Mouse (Mus musculus) cerebellum, adult 2 months (tissue): ENCODE results near the gene Col4a4. TPM values are rescaled to one million over a fixed set of nuclear protein-coding genes. Genes with fewer than 3 reads are reported as not detected.

Experiments used
- DNase-seq, 2 experiments: peaks; one replicate each; pipeline ENCODE4 v3.0.0; 2021
- H3K27ac ChIP-seq: fragments of 200-500 bp; 2 replicates; pipeline ENCODE4 v1.5.1; 2012; ENCODE audit warnings: low read length, control low read depth, inconsistent platforms; ENCODE audit not compliant: insufficient read depth
- H3K27me3 ChIP-seq: fragments of 200-500 bp; 2 replicates; pipeline ENCODE4 v1.6.1; 2012; ENCODE audit warnings: inconsistent platforms, mild to moderate bottlenecking, low read length, moderate library complexity; ENCODE audit not compliant: control insufficient read depth, insufficient read depth
- H3K4me1 ChIP-seq: fragments of 200-500 bp; 2 replicates; pipeline ENCODE4 v1.6.1; 2011; ENCODE audit warnings: low read length; ENCODE audit not compliant: control insufficient read depth, insufficient read depth
- H3K4me3 ChIP-seq: fragments of 200-500 bp; replicated peaks from 2 replicates; pipeline ENCODE3; 2011; ENCODE audit warnings: mild to moderate bottlenecking, low read depth, low read length, control low read depth; ENCODE audit not compliant: insufficient read depth
- CTCF ChIP-seq: fragments of 200-500 bp; IDR thresholded peaks from 2 replicates; pipeline ENCODE4 v1.5.1; 2011; ENCODE audit warnings: low read depth, mild to moderate bottlenecking, control low read depth, low read length, moderate library complexity, borderline replicate concordance; ENCODE audit not compliant: insufficient read depth
- POLR2A ChIP-seq: fragments of 200-500 bp; IDR thresholded peaks from 2 replicates; pipeline ENCODE4 v1.6.1; 2011; ENCODE audit warnings: low read length, control low read depth, borderline replicate concordance; ENCODE audit not compliant: insufficient read depth
- WGBS: fragments of 180-500 bp; shearing (Covaris S2); methylation state at CpG from one replicate; pipeline ENCODE4 v1.1.7; 2018; 5-methylcytosine and 5-hydroxymethylcytosine counted together
- polyA plus RNA-seq: library from polyadenylated mRNA; depleted of rRNA; stranded (reverse); fragments of >200 nt; gene quantifications from 2 replicates; pipeline ENCODE4 v1.2.3, GENCODE M21; 2012

Gene Col4a4
- polyA plus RNA-seq, 1 experiment = 0.39 TPM

DNA sequence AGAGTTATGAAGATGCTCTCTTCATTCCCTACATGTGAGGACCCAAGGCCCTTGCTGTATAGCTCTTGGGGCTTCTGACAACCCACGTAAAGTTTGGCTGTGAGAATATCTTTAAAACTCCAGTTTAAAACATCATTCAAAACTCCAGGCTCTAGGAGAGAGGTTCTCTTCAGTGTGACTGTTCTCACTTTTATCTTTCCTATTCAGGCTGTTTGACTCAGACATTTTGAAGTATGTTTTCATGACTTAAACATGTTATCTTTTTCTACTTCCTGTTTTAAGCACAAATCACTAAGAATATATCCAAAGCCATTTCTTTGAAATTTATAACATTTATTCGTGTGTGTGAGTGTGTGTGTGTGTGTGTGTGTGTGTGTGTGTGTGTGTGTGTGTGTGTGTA lies 38.8 kb upstream of the Col4a4 start:
- H3K27ac ChIP-seq = no peak overlapping the region
- 75% methylated on average over 2 of the region's 2 CpGs for WGBS
- no peak for DNase-seq
- TF ChIP-seq CTCF (no peak), POLR2A (no peak)
- H3K27me3 ChIP-seq = no peaks in the 10 kb centered on the region
- H3K4me1 ChIP-seq = no peaks in the 10 kb centered on the region
- no peak overlapping the region for H3K4me3 ChIP-seq

DNA sequence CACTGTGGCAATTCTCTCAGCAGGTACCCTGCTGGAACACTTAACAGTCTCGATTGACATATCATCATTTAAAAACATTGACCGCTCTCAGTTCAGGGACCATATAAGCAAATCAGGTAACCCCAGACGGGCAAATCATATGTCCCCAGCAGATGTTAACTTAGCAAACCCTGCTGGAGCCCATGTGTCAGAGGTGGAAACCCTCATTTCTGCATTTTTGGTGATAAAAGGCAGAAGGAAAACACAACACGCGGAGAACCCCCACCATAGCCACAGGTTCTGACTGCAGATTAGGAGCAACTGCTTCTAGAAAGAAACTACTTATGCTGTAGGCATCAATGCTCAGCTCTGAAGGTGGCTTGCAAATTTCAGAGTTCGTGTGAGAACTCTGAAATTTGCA lies 38.3 kb upstream of the Col4a4 start:
- 77% methylated on average over 6 of the region's 6 CpGs for WGBS
- H3K4me1 ChIP-seq = no peaks in the 10 kb centered on the region
- no peak for TF ChIP-seq CTCF
- TF ChIP-seq POLR2A = no peak

DNA sequence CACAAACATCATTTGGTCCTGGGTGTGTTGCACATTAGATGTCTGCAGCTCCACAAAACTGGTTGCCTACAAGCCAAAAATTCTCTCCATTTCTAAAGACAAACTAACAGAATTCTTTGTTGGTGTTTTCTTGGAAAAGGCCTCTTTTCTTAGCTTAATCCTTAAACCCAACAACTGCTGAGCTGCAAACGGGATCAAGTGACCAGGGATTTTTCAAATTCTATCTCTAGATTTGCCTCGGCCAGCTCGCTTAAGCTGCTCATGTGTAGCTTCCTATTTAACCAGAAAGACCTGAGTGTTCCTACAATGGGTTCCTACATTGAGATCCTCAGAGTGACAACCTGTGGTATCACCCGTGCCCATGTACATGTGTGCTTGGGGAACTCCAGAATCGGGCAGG lies 33.3 kb upstream of the Col4a4 start:
- Histone ChIP-seq H3K27ac (no peak overlapping the region), H3K4me1 (no peaks in the 10 kb centered on the region), H3K4me3 (no peak overlapping the region), H3K27me3 (no peaks in the 10 kb centered on the region)
- WGBS = 93% methylated on average over 5 of the region's 5 CpGs
- TF ChIP-seq POLR2A (no peak), CTCF (no peak)
- no peak for DNase-seq

More for the DNA sequence above, 38.3 kb upstream of the Col4a4 start:
- Histone ChIP-seq H3K4me3 (no peak overlapping the region), H3K27me3 (no peaks in the 10 kb centered on the region), H3K27ac (no peak overlapping the region)
- no peak for DNase-seq

DNA sequence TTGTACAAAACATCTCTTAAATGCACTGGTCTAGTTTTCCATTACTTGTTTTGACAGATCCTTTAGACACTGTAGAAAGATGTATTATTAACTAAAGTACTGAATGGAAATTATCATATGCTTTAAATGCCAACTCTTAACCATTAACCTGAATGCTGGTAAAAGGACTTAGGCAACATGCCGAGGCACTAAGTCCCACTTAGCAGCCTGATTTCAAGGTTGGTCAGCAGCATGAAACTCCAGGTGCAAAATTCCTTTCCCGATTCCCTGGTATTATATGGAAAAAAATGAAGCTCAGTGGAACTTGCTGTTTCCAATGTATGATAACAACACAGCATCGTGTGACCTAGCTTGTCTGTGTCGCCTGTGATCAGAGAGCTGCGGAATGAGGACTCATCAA lies 31.9 kb upstream of the Col4a4 start:
- no peak for TF ChIP-seq CTCF
- TF ChIP-seq POLR2A = no peak
- H3K27me3 ChIP-seq = no peaks in the 10 kb centered on the region
- no peak overlapping the region for H3K27ac ChIP-seq
- 89% methylated on average over 5 of the region's 5 CpGs for WGBS
- no peak overlapping the region for H3K4me3 ChIP-seq
- no peaks in the 10 kb centered on the region for H3K4me1 ChIP-seq
- no peak for DNase-seq

DNA sequence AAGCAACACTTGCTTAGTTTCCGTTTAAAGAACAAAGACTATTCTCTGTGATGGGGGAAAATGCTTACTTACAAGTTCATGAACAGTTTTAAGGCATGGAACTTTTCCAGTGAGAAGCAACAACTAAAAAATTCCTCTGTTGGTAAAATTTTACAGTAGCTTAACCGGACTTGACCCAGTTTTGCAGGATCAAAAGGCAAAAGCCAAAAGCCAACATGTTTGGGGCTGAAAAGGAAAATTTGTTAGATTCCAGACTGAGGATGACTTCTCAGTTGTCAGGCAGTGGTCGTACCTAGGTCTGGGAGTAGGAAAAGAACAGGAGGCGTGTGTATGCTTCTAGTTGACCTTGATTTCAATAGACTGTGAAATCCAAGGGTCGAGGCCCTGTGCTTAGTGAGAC lies 31.4 kb upstream of the Col4a4 start:
- Histone ChIP-seq H3K27ac (no peak overlapping the region), H3K27me3 (no peaks in the 10 kb centered on the region), H3K4me3 (no peak overlapping the region), H3K4me1 (no peaks in the 10 kb centered on the region)
- TF ChIP-seq POLR2A (no peak), CTCF (no peak)
- 77% methylated on average over 5 of the region's 5 CpGs for WGBS
- no peak for DNase-seq

DNA sequence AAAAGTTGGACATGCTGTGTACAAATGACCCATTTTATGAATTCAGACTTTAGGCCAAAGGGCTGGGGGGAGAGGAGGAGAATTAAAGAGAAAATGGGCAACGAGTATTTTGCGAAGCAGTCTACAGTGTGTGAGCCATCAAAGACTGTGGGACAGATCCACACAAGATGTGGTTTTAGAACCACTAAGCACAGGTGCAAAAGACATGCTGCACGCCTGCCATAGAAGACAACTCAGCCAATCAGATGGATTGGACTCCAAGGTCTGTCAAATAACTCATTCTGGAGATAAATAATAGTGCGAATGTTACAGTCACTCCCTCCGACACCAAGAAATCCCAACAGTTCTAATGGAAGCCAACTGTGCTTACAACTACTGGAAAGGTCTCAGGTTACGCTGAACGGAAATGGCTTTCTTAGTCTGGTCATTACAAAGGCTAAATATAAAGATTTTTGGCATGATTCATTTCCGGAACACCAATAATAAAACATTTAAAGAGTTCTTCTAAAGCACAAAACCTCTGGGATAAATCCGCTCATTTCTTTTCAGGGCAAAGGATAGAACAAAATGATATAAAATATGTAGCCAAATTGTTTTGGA lies 25.5 kb upstream of the Col4a4 start:
- DNase-seq = no peak
- Histone ChIP-seq H3K27ac (no peak overlapping the region), H3K4me3 (no peak overlapping the region), H3K27me3 (no peaks in the 10 kb centered on the region), H3K4me1 (no peaks in the 10 kb centered on the region)
- WGBS = 94% methylated on average over 9 of the region's 9 CpGs
- no peak for TF ChIP-seq POLR2A
- no peak for TF ChIP-seq CTCF

DNA sequence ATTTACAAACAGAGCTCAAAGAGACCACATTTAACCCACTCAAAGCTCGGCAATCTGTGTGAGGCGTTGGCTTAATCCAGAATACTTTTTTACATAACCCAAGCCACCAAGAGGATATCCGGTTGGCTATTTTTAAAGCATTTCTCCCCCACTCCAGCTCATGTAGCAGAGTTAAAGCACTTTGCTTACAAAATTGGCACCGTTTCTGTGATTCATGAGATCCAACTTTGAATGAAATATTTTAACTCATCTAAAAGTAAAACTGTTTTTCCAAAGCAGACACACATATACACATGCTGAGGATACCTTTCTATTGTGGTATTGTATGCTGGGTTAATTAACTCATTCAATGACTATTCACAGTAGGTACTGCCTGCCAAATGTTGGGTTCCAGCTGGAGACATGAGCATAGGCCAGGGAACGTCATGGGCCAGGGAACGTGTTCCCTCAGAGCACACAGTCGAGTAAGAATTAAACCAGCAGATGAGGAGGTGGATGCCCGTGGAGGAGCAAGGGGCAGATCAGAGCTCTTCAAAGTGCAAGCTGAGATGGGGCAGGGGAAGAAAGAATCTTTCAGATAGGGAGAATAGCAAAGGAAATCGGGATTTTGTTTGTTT lies 22.1 kb upstream of the Col4a4 start:
- WGBS = 28% methylated on average over 9 of the region's 9 CpGs
- DNase-seq = no peak
- no peak for TF ChIP-seq POLR2A
- no peak for TF ChIP-seq CTCF
- Histone ChIP-seq H3K27ac (no peak overlapping the region), H3K4me1 (no peaks in the 10 kb centered on the region), H3K4me3 (no peak overlapping the region), H3K27me3 (no peaks in the 10 kb centered on the region)

DNA sequence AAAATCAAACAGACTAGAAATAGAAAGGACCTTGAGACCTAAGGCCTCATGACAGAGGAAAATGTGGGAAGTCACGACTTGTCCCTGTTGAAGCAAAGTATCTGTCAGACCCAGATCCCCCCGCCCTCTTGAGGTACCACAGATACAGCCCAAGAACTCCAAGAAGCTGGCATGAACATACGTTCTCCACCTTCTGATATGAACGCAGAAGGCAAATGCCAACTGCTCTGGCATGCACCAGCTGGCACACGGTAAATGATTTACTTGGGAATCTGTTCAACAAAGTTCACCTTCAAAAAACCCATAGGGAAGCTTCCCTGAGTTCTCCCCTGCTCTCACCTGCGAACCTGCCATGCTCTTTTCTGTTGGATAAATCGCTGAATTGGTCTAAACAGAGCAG lies 19.2 kb upstream of the Col4a4 start:
- WGBS = 39% methylated on average over 7 of the region's 7 CpGs
- no peak for DNase-seq

More for the DNA sequence above, 19.2 kb upstream of the Col4a4 start:
- no peak overlapping the region for H3K27ac ChIP-seq
- no peaks in the 10 kb centered on the region for H3K4me1 ChIP-seq
- H3K4me3 ChIP-seq = no peak overlapping the region
- no peak for TF ChIP-seq CTCF
- TF ChIP-seq POLR2A = no peak
- H3K27me3 ChIP-seq = no peaks in the 10 kb centered on the region
